Mouse (Mus musculus): ENCODE results near the gene Ankrd44. TPM values are rescaled to one million over a fixed set of nuclear protein-coding genes. Genes with fewer than 3 reads are reported as not detected.

Ankrd44 gene
- total RNA-seq, 2 experiments from 2014 or later: 12.1 to 12.8 TPM

GRCm38 (mm10) chr1:54923366-54924308 lies 2.5 kb downstream of the Ankrd44 start:
- no peak for DNase-seq (ENCODE audit: low spot score)
- intact Hi-C loops (cut with DNase I): no loop called here

GRCm38 (mm10) chr1:54922707-54923106 lies 3.5 kb downstream of the Ankrd44 start:
- DNase-seq (ENCODE audit: low spot score): no peak
- intact Hi-C loops (cut with DNase I): no loop called here

- intact Hi-C loops (cut with DNase I): no loop called here
These were observed 4.1 kb downstream of the Ankrd44 start for GRCm38 (mm10) chr1:54922025-54922574.

GRCm38 (mm10) chr1:54920132-54920531 lies 6.1 kb downstream of the Ankrd44 start:
- no peak for DNase-seq (ENCODE audit: low spot score)
- intact Hi-C loops (cut with DNase I): no loop called here

More at GRCm38 (mm10) chr1:54922025-54922574, 4.1 kb downstream of the Ankrd44 start:
- no peak for DNase-seq (ENCODE audit: low spot score)

DNA sequence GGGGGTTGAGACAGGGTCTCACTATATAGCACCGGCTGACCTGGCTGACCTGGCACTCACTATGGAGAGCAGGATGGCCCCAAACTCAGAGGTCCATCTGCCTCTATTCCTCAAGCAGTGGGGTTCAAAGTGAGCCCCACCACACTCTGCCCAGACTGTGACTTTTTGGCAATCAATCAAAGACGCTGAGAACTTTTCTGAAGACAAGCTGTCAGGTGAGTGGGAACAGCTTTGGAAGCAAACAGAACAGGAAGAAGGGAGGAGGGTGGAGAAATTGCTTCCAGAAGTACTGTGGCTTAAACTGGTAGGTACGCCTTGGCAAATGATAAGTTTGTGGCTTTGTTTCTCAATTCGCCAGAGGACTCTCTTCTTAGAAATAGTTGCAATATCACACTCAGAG lies 9.7 kb downstream of the Ankrd44 start:
- intact Hi-C loops (cut with DNase I): no loop called here
- DNase-seq (ENCODE audit: low spot score): no peak

DNA sequence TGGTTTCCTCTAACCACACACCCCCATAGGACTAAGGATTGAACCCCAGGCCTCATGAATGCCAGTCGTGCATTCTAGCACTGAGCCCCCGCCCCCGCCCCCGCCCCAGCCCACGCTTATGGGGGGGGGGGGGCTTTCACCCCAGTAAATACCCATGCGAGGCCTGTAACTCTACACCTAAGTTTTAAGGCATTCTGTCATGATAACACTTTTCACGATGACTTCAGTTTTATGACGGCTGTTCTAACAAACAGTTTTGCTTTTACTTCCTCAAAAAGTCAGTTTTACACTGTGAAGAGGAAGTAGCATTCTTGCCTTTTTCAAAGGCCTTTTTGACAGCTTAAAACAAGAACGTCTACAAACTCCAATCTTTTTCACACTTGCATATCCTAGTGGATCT lies 11.8 kb downstream of the Ankrd44 start:
- intact Hi-C loops (cut with DNase I): no loop called here
- DNase-seq (ENCODE audit: low spot score): no peak

DNA sequence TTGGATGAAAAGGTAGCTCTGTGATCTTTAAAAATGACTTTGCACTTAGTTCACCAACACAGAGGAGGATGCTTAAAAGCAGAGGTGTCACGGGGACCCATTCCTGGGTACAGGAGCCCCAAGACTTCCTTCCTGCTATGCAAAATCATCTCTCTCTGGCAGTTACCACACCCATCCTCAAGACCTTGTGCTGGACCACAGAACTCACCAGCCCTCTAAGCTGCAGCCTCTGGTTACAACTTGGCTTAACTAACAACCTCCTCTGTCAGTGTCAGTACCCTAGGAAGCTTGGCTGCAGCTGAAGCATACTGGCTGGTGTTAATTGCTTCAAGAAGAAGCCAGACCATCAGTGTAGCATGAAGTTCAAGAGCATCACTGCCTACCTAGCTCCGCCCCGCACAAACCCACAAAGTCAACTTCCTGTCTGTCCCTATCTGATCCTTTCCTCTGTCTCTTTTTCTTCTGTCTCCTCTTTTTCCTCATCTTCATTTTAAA lies 12.8 kb downstream of the Ankrd44 start:
- intact Hi-C loops (cut with DNase I): no loop called here
- DNase-seq (ENCODE audit: low spot score): no peak

DNA sequence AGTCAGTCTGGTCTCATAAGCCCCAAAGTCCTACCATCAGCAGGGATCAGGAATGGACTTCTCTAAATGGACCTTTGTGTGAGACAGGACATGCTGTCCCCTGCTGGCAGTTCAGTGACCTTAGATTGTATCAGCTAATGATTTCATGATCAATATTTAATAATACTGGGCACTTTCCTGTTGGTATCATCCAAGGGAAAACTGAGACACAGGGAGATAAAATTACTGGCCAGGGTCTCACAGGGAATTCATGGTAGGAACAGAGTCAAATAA lies 13.2 kb downstream of the Ankrd44 start:
- intact Hi-C loops (cut with DNase I): no loop called here
- no peak for DNase-seq (ENCODE audit: low spot score)

DNA sequence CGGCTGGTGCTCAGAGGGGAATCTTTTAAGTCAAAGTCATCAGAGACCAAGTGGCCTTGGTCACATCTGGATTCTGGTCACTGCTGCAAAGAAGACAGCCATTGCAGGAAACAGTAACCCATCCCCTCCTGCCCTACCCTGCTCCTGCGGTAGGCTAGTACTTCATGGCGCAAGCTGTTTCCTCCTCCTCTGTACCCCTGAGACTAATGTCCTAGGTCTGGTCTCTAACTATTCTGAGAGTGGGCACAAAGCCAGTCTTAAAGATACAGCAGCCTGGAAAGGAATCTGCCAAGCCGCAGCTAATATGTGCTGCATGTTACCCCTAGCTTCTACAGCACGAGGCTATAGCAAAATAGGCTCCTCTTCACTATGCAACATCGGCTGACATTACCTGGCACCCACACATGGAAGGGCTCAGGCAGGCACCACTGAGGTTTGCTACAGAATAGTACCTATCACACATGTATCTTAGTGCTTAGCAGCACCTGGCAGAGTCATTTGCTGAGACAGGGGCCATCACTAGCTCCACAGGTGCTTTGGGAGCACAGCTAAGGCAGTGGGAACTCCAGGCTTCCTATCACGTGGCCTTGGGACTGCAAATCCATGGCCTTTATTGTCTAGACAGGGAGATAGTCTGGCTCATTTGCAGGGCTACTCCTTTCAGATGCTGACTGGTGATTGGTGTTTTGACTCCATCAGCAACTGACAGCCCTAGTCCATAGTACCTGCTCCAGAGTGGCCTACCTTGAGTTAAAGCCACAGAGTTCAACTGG lies 13.7 kb downstream of the Ankrd44 start:
- intact Hi-C loops (cut with DNase I): no loop called here
- no peak for DNase-seq (ENCODE audit: low spot score)

DNA sequence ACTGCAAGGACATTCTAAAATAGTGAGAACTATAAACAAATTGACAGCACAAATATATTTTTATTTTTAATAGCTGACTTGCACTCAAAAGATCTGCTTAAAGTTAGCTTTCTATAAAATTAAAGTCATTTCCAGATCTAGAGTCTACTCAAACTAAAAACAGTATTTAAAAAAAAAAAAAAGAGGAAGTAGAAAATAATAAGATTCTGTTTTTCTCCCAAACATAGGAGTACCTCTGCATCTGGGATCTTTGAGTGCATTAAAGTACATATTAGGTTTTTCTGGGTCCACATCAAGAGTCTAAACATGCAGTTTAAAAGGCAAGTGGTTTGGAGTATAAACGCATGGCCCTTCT lies 15.0 kb downstream of the Ankrd44 start:
- intact Hi-C loops (cut with DNase I): no loop called here
- DNase-seq (ENCODE audit: low spot score): no peak

DNA sequence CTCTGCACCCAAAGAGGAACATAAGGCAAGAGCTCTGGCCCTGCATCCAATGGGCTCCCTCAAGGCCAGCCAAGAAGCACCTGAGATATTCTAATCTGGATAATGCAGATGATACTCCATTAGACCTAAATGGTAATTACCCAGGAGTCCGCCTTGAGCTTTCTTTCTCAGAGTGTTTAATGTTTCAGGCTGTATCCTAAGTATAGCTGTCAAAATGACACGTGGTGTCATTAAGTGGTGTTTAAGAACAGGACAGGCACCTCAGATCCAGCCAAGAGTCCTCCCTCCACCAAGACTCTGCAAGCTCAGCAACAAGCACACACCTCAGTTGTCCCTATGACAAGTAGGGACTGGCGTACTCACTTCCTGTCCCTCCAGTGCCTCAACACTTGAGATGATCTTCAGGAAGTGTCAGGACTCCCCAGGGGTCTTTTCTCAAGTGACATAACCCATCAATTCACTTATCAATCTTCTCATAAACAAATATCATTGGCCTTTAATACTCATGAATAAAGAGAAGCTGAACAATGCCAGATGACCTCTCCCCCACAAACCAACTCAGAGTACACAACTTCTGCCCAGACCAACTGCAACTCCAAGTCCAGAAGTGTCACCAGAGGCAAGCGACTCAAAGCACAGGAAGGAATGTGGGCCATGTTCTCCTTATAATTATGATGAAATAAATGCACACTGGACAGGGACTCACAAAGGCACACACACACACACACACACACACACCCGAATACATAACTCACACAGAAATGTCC lies 15.5 kb downstream of the Ankrd44 start:
- intact Hi-C loops (cut with DNase I): no loop called here
- DNase-seq (ENCODE audit: low spot score): no peak

- intact Hi-C loops (cut with DNase I): no loop called here
- DNase-seq (ENCODE audit: low spot score): no peak
These were observed 17.4 kb downstream of the Ankrd44 start for GRCm38 (mm10) chr1:54908786-54909185.

DNA sequence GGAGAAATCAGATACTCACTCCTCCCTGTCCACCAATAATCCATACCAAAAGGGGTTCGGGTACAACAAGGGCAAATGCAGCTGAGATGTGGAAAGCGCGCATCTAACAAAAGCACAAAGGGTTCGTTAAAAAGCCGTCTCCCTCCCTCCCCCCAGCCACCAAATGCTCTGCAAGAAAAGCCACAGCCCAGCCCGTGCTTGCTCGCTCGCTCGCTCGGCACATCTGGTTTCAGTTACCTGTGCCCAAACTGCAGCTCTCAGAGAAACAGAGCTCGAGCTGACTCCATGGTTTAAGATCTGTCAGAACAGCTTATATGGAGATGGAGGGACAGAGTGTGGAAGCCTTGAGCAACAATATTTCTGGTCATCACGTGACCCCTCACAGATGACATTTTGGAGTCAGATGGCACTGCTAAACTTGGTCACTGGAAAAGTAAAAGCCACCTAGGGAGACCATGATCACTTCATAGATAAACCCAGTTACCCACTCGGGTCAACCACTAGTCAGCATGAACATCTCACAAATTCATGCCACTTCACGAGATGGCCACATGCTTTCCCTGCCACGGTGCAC lies 19.0 kb downstream of the Ankrd44 start:
- no peak for DNase-seq (ENCODE audit: low spot score)
- intact Hi-C loops (cut with DNase I): no loop called here

GRCm38 (mm10) chr1:54906322-54906721 lies 19.9 kb downstream of the Ankrd44 start:
- intact Hi-C loops (cut with DNase I): no loop called here
- DNase-seq (ENCODE audit: low spot score): no peak

DNA sequence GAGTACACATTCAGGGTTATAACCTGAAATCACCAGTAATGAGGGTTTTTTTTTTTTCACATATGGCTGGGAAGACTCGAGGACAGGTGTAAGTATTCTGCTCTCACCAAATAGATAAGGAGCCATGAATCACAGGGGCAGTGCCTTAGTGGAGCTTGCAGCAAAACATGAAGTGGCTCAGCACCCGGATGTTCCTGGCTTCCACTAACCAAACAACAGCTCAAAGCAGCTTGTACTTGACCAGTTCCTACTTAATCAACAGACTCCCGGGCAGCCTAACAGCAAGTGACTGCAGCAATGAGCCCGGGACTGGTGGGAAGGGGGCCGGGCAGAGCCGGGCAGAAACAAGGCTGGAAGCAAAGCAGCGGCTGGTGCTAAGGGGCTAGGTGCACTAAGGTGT lies 20.6 kb downstream of the Ankrd44 start:
- intact Hi-C loops (cut with DNase I): no loop called here
- DNase-seq (ENCODE audit: low spot score): no peak

GRCm38 (mm10) chr1:54904165-54904564 lies 22.0 kb downstream of the Ankrd44 start:
- DNase-seq (ENCODE audit: low spot score): no peak
- intact Hi-C loops (cut with DNase I): no loop called here

DNA sequence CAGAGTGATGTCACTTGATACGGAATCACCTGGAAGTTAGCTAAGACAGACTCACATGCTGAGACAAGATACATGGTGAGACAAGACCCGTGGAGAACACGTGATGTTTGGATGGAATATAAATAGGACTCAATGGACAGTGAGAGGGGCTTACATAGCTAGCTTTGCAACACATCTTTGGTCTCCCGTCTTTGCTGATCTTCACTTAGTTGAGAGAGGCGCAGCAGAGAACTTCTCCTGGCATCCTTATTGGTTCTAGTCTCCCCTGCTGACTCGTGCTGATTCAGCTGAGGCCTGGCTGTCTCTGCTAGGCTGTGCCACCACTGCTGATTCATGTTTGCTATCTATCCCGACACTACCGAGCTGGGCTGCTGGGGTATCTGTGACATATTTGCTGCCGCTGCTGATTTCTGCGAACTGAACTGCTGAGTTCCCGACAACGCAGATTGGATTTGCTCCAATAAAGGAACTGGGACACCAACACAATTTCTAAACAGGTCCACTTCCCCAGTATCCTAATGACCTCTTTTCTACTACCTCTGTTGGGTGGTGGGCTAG lies 23.4 kb downstream of the Ankrd44 start:
- intact Hi-C loops (cut with DNase I): no loop called here
- DNase-seq (ENCODE audit: low spot score): no peak

DNA sequence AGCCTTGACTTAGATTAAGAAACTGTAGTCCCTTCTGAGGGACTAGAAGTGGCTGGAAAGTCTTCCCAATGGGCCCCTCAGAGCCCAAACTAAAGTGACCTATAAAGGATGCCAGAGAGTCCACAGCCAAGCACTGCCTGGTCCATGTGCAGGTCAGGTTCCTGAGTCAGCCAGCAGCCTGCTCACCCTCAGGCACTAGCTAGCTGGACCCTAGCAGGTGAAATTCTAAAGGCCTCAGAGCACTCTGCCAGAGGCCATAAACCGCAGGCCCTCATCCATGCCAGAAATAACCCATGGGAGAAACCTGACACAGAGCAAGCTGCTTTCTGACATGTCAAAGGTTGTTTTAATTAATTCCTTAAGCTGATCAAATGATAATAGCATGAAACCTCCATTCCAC lies 25.1 kb downstream of the Ankrd44 start:
- DNase-seq (ENCODE audit: low spot score): no peak
- intact Hi-C loops (cut with DNase I): no loop called here

- DNase-seq (ENCODE audit: low spot score): no peak
- intact Hi-C loops (cut with DNase I): no loop called here
These were observed 26.9 kb downstream of the Ankrd44 start for GRCm38 (mm10) chr1:54899247-54899646.

GRCm38 (mm10) chr1:54898656-54899084 lies 27.5 kb downstream of the Ankrd44 start:
- DNase-seq (ENCODE audit: low spot score): no peak
- intact Hi-C loops (cut with DNase I): no loop called here
